Mouse (Mus musculus) fat pad, adult 2 months (tissue): Measurements from ENCODE around the gene Smarcd3.
A peak's percentile ranks its signal among the peaks of the same experiment; 100 is the strongest.

Experiments used
- DNase-seq: peaks from one replicate; pipeline ENCODE4 v3.0.0-alpha.2; 2011; ENCODE audit warnings: low read depth, low spot score; ENCODE audit errors: extremely low read depth

The Smarcd3 gene

DNA sequence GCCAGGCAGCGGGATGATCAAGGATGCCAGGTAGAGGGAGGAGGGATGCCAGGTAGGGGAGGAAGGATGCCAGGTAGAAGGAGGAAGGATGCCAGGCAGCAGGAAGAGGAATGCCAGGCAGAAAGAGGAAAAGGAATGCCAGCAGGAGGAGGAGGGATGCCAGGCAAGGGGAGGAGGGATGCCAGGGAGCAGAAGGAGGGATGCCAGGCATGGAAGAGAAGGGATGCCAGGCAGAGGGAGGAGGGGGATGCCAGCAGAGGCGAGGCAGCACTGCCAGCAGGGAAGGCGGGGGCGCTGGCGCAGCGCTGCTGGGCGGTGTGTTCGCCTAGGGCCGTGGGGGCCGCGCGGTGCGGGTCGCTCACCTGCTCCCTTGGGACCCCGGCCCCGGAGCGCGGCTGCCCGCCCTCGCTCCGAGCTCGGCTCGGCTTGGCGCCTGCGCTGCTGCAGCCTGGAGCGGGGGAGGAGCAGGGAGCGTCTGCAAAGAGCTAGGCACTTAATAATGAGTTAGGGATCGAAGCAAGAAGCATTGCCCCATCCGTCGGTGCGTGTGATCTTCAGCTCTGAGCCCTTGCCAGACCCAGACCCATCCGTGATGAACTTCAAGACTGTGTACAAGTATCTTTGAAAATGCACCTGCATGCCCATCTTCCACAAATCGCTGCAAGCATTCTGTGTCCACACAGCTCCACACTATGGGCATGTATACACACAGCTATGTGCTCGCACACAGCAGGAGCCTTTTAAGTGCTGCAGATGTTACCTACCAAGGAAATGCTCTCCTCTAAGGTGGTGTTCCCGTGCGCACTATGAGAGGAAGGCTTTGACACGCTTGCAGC is at the start of gene Smarcd3:
Gene Smarcd3, minus strand, starts transcription at position 426 of the 836 bp plus-strand sequence.
- DNase-seq, result no peak

GRCm38 (mm10) chr5:24661457-24661856 is 37.2 kb upstream of the Smarcd3 start:
- no peak for DNase-seq

- DNase-seq, result no peak
Measured at GRCm38 (mm10) chr5:24659708-24660423, 35.7 kb upstream of the Smarcd3 start.

DNA sequence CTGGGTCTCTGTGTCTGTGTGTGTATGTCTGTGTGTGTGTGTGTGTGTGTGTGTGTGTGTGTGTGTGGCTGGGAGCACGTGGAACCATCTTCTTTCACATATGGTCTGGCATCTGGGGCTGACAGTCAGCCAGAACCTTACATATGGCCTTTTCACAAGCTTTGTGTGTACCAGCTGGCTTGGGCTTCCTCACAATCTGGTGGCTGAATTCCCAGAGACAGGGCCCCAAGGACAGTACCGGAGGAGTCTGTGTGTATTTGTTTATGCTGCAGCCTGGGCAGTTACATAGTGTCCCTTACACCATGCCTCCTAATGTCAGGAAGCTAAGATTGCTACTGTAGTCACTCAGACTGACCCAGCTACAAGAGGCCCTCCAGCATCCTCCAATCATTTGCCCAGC is 32.9 kb upstream of the Smarcd3 start:
- DNase-seq, result no peak

- no peak for DNase-seq
Measured at GRCm38 (mm10) chr5:24654491-24654890, 30.3 kb upstream of the Smarcd3 start.

DNA sequence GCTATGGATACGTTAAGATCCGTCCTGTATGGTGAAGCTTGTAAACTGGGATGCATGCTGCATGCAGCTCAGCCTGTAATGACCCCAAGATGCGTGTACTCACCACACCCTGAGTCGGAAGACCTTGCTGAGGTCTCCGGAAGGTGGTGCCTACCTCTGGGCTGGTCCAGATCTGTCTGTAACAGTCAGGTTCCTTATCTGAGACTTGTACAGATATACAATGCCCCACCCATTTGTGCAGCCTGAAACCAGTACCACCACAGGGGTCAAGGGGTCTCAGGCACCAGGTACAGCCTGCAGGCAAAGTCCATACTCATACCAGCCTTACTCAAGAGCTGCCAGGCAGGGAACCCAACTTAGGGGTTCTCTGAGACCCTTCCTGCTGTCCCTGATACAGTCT is 28.6 kb upstream of the Smarcd3 start:
- no peak for DNase-seq

GRCm38 (mm10) chr5:24651768-24652752 is 27.8 kb upstream of the Smarcd3 start:
- no peak for DNase-seq

DNA sequence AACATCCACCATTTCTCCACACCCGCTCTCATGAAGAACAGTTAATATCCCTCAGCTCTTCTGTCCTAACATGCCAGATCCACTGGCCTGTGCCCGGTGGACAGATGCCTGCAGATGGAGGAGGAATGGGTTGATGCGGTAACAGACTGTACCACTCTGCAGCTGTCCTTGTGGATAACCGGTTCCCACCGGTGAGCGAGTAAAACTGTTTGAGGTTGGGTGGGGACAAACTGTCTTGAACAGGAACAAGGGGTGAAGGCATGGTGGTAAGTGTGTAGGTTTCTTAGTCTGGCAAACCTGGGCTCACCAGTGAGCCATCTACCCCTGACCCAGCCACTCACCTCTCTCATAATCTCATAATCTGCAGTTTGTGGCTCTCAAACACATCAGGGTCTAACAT is 27.1 kb upstream of the Smarcd3 start:
- no peak for DNase-seq

DNA sequence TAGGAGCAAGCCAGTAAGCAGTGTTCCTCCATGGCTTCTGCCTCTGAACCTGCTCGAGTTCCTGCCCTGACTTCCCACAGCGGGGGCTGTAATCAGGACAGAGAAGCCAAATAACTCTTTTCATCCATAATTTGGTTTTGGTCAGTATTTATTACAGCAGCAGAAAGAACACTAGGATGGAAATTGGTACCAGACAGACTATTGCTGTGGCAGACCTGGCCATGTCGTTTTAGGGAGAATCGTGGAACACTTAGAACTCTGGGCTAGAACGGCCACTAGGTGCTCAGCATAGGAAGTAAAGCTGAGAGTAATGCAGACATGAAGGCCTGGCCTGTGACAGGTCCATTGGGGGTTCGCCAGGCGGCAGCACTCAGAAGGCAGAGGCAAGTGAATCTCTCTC is 25.5 kb upstream of the Smarcd3 start:
- no peak for DNase-seq

- DNase-seq, result no peak
Measured at GRCm38 (mm10) chr5:24649231-24649630, 25.0 kb upstream of the Smarcd3 start.

DNA sequence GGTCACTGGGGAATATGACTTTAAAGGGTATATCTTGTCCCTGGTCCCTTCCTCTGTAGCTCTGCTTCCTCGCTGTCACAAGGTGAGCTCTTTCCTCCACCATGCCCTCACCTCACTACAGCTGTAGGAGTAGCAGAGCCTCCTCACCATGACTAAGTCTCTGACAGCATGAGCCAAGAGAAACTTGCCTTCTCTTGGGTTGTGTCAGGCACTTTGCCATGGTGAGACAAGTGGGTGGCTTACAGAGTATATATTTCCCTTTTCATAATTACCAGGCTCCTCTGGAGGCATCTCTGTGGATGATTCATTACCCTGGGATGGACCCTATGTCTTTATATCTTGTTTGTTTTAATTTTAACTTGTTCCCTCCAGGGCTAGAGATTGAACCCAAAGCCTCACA is 21.2 kb upstream of the Smarcd3 start:
- peak; percentile 30 for DNase-seq

DNA sequence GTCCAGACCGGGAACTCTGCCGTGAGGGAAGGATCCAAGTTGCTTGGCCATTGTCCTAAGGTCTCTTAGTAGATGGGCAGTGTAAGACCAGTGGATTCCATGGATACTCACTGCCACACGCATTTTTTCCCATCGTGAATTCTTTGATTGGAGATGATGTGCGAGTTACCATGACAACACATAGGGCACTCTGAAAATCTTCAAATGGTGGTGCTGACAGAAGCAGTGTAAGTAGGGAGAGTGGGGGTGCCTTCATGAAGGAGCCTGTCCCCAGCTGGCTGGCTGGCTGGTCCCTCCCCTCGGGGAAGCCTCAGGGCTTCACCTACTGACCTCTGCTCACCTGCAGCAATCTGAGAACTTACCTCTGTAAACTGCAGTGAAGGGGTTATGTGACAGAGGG is 14.9 kb upstream of the Smarcd3 start:
- no peak for DNase-seq

DNA sequence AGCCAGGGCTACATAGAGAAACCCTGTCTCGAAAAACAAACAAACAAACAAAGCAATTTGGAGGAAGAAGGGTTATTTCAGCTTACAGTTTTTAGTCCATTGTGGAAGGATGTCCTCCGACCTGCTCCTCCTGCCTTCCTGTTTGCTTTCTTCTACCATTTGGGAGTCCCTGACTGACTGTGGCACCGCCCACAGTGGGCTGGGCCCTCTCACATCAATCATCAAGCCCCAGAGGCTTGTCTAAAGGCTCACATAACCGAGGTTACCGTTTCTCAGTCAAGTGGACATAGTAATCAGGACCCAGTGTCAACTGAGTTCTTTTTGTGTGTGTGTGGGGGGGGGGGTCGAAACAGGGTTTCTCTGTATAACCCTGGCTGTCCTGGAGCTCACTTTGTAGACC is 13.9 kb upstream of the Smarcd3 start:
- DNase-seq, result no peak

GRCm38 (mm10) chr5:24636987-24637386 is 12.8 kb upstream of the Smarcd3 start:
- DNase-seq, result no peak

DNA sequence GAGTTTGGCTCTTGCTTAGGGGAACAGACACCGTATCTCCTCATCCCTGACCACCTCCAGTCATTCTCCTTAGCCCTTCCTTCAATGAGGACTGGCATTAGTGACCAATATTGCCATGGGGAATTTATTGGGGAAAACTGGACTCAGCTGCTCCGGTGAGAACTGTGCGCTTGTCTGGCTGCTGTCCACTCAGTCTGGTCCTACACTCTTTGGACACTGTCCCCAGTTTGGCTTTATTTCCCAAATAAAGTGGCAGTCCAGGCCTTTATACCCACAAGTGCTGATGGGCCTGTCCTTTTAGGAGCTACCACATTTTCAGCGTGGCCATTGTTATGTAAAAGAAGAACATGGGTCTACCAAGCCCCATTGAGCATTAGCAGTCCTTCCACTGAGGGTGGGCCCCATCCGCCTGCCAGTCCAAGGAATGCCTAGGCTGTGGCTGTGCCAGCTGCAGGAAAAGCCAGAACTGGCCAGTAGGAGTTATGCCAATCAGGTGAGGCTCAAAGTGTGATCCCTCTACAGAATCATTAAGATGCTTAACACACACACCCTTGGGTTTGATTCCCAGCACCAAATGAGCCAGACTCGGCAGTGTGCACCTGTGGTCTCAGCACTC is 11.4 kb upstream of the Smarcd3 start:
- DNase-seq, result no peak

DNA sequence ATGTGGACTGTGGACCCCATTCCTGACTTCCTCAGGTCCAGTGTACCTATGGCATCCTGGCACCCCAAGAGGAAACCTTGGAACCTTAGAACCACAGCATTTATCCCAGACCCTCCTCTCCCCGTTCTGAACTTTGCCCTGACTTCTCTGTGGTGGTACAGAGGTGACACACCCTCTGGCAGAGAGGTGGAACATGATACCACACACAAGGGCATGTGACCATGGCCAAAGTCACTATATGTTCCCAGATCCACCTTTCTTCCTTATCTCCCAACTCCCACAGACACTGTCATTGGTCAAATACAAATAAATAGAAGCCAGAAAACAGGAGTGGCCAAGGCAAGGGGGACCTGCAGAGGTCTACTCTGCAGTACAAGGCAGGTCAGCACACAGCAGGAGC is 10.9 kb upstream of the Smarcd3 start:
- no peak for DNase-seq

DNA sequence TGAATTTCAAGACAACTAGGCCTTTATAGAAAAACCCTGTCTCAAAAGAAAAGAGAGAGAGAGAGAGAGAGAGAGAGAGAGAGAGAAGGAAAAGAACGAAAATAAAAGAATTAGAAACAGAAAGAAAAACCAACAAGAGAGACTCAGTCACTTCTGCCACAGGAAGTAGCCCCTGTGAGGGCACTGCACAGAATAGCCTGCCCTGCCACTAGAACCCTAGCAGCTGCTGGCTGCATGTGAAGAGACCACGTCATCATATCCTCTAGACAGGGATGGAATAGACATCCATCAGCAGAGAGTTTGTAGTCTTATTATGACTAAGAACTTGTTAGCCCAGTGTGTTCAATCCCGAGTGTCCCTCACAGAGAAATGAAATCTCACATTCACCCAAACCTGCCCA is 5.5 kb upstream of the Smarcd3 start:
- DNase-seq, result no peak

- no peak for DNase-seq
Measured at GRCm38 (mm10) chr5:24624822-24625120, 560 bp upstream of the Smarcd3 start.

GRCm38 (mm10) chr5:24623041-24623985 is 898 bp downstream of the Smarcd3 start:
- no peak for DNase-seq
